Mouse (Mus musculus): ENCODE measurements at regions not wholly inside any gene's neighbourhood (a gene's known extent, or its start where the extent isn't known, plus 50 kb on each side); places are given as distances from the start of the nearest gene placed in this dataset.

GRCm38 (mm10) chr14:21902456-21902855 lies 53.7 kb upstream of the Comtd1 start:
- TF ChIP-seq POLR2A (IDR thresholded peaks at IDR 0.05; ENCODE audit: low read depth, low read length), result no peak
- TF ChIP-seq CTCF (conservative IDR thresholded peaks at IDR 0.05; ENCODE audit: insufficient read depth, insufficient read length, low read depth, low read length), result no peak
- H3K36me3 ChIP-seq (ENCODE audit: control insufficient read depth, insufficient read depth, low read length), result no peaks in the 10 kb centered on the region
- H3K27ac ChIP-seq (ENCODE audit: insufficient read depth, low read depth, low read length), result no peak overlapping the region
- no peak for DNase-seq
- H3K4me1 ChIP-seq (ENCODE audit: control insufficient read depth, insufficient read depth, low read length), result no peaks in the 10 kb centered on the region
- no peaks in the 10 kb centered on the region for H3K27me3 ChIP-seq (replicated peaks; ENCODE audit: control insufficient read depth, insufficient read depth, low read length)
- H3K4me3 ChIP-seq (ENCODE audit: insufficient read depth, low read depth, low read length), result no peak overlapping the region
- 95% methylated on average over 3 of the region's 3 CpGs for WGBS

DNA sequence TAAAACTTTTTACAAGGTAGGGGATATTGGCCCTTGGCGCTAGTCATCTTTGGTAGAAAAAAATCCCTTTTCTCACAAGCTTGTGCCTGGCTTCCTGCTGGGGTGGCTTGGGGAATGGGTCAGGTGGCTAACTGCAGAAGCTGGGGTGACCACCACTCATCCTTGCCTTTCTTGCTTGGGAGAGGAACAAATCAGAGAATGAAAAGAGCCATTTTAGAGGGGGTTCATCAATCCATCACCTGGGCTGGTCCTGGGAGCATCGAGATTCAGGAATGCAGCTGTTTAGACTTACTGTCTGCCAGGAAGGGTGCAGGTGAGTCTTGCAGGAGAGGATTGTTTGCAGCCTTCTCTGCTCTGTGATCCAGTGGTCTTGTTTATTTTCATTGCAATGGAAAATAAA lies 52.2 kb upstream of the Comtd1 start:
- TF ChIP-seq CTCF (conservative IDR thresholded peaks at IDR 0.05; ENCODE audit: insufficient read depth, insufficient read length, low read depth, low read length) (no peak), POLR2A (IDR thresholded peaks at IDR 0.05; ENCODE audit: low read depth, low read length) (no peak)
- H3K36me3 ChIP-seq (ENCODE audit: control insufficient read depth, insufficient read depth, low read length), result no peaks in the 10 kb centered on the region
- H3K27me3 ChIP-seq (replicated peaks; ENCODE audit: control insufficient read depth, insufficient read depth, low read length), result no peaks in the 10 kb centered on the region
- no peak overlapping the region for H3K27ac ChIP-seq (ENCODE audit: insufficient read depth, low read depth, low read length)
- no peak overlapping the region for H3K4me3 ChIP-seq (ENCODE audit: insufficient read depth, low read depth, low read length)
- WGBS, result 82% methylated on average over 2 of the region's 2 CpGs
- no peaks in the 10 kb centered on the region for H3K4me1 ChIP-seq (ENCODE audit: control insufficient read depth, insufficient read depth, low read length)
- no peak for DNase-seq

DNA sequence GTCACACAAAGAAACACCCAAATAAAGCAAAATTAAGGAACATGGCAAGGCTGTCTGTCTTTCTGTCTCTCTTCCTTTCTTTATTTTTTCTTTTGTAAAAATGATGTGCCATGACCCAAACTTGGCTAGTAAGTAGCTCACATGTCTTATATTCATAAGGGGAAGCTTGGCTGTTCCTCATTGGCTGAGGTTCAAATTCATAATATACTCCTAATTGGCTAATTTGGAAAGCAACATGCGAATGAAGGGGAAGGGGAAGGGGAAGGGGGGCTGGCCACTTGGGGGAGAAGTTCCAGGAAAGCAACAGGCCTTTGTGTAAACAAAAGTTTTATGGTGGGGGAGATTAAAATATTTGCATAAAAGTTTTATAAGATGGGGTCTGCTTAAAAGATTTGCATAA lies 51.7 kb upstream of the Comtd1 start:
- no peaks in the 10 kb centered on the region for H3K36me3 ChIP-seq (ENCODE audit: control insufficient read depth, insufficient read depth, low read length)
- no peak for DNase-seq
- H3K4me1 ChIP-seq (ENCODE audit: control insufficient read depth, insufficient read depth, low read length), result no peaks in the 10 kb centered on the region
- no peak overlapping the region for H3K4me3 ChIP-seq (ENCODE audit: insufficient read depth, low read depth, low read length)
- TF ChIP-seq CTCF (conservative IDR thresholded peaks at IDR 0.05; ENCODE audit: insufficient read depth, insufficient read length, low read depth, low read length) (no peak), POLR2A (IDR thresholded peaks at IDR 0.05; ENCODE audit: low read depth, low read length) (no peak)
- H3K27ac ChIP-seq (ENCODE audit: insufficient read depth, low read depth, low read length), result no peak overlapping the region
- no peaks in the 10 kb centered on the region for H3K27me3 ChIP-seq (replicated peaks; ENCODE audit: control insufficient read depth, insufficient read depth, low read length)
- 83% methylated on average over 1 of the region's 1 CpGs for WGBS

All from kidney, adult 2 months (tissue).